Mouse (Mus musculus): ENCODE measurements around the gene Maip1.

GRCm38 (mm10) chr1:57408994-57409393, 2.9 kb downstream of the Maip1 start:
- TF ChIP-seq POLR2A (IDR thresholded peaks at IDR 0.05; ENCODE audit: insufficient read length, low read depth) (no peak), MYOG (IDR thresholded peaks at IDR 0.05; ENCODE audit: control insufficient read depth in 1 of 3, insufficient read depth in 1 of 3, insufficient read length in 2 of 3, low read depth in 2 of 3) (no peak), E2F4 (IDR thresholded peaks at IDR 0.05; ENCODE audit: insufficient read depth) (no peak), TCF12 (IDR thresholded peaks at IDR 0.05; ENCODE audit: insufficient read depth, poor library complexity, severe bottlenecking) (no peak)
